Mouse (Mus musculus) limb, embryonic 12.5 days (tissue): ENCODE measurements at regions not wholly inside any gene's neighbourhood (a gene's known extent, or its start where the extent isn't known, plus 50 kb on each side); places are given as distances from the start of the nearest gene placed in this dataset.

Experiments used
- ATAC-seq: fragments of 200-750 bp; cut with Nextera tagmentation; 2 replicates; pipeline ENCODE4 v1.8.0; 2017; ENCODE audit warnings: low read depth, moderate TSS enrichment; ENCODE audit not compliant: insufficient number of reproducible peaks, insufficient read depth, low FRiP score, low TSS enrichment
- H3K27ac ChIP-seq: fragments of 300-500 bp; sonication (generic); 2 replicates; pipeline ENCODE4 v1.5.1; 2016; ENCODE audit warnings: mild to moderate bottlenecking, moderate library complexity
- H3K27me3 ChIP-seq: fragments of 300-500 bp; sonication (generic); 2 replicates; pipeline ENCODE4 v1.6.1; 2016; ENCODE audit warnings: mild to moderate bottlenecking, moderate library complexity
- H3K36me3 ChIP-seq: fragments of 300-500 bp; sonication (generic); 2 replicates; pipeline ENCODE4 v1.6.1; 2016; ENCODE audit warnings: mild to moderate bottlenecking, moderate library complexity
- H3K4me1 ChIP-seq: fragments of 300-500 bp; sonication (generic); replicated peaks from 2 replicates; pipeline ENCODE4 v1.6.1; 2016
- H3K4me2 ChIP-seq: fragments of 300-500 bp; sonication (generic); 2 replicates; pipeline ENCODE4 v1.6.1; 2016; ENCODE audit warnings: mild to moderate bottlenecking, moderate library complexity
- H3K4me3 ChIP-seq: fragments of 300-500 bp; sonication (generic); replicated peaks from 2 replicates; pipeline ENCODE4 v1.5.1; 2016; ENCODE audit warnings: mild to moderate bottlenecking
- H3K9ac ChIP-seq: fragments of 300-500 bp; sonication (generic); replicated peaks from 2 replicates; pipeline ENCODE4 v1.6.1; 2016; ENCODE audit warnings: mild to moderate bottlenecking, moderate library complexity
- H3K9me3 ChIP-seq: fragments of 300-500 bp; sonication (generic); 2 replicates; pipeline ENCODE4 v1.6.1; 2016; ENCODE audit warnings: mild to moderate bottlenecking, moderate library complexity
- WGBS: fragments of 180-500 bp; shearing (Covaris S2); methylation state at CpG from one replicate; pipeline ENCODE4 v1.1.7; 2016; 5-methylcytosine and 5-hydroxymethylcytosine counted together

GRCm38 (mm10) chr1:137418388-137418787 is 458.1 kb upstream of the Nr5a2 start:
- H3K4me1 ChIP-seq: no peaks in the 10 kb centered on the region
- H3K9ac ChIP-seq: no peak overlapping the region
- H3K4me3 ChIP-seq: no peak overlapping the region
- 78% methylated on average over 3 of the region's 3 CpGs for WGBS
- H3K27me3 ChIP-seq: no peaks in the 10 kb centered on the region
- no peak overlapping the region for H3K27ac ChIP-seq
- no peaks in the 10 kb centered on the region for H3K9me3 ChIP-seq
- no peak overlapping the region for H3K4me2 ChIP-seq
- no peak for ATAC-seq
- H3K36me3 ChIP-seq: no peaks in the 10 kb centered on the region

GRCm38 (mm10) chr1:137396736-137397135 is 436.5 kb upstream of the Nr5a2 start:
- no peak overlapping the region for H3K27ac ChIP-seq
- H3K9me3 ChIP-seq: no peaks in the 10 kb centered on the region
- no peak overlapping the region for H3K4me2 ChIP-seq
- no peak overlapping the region for H3K9ac ChIP-seq
- no peak overlapping the region for H3K4me3 ChIP-seq
- ATAC-seq: no peak
- no peaks in the 10 kb centered on the region for H3K4me1 ChIP-seq
- no peaks in the 10 kb centered on the region for H3K36me3 ChIP-seq
- 0 out of 2 replicates have a peak, but pooled peaks cover 2% of the 10 kb centered on the region for H3K27me3 ChIP-seq

GRCm38 (mm10) chr1:137387509-137387908 is 427.3 kb upstream of the Nr5a2 start:
- no peaks in the 10 kb centered on the region for H3K9me3 ChIP-seq
- no peak overlapping the region for H3K27ac ChIP-seq
- H3K4me3 ChIP-seq: no peak overlapping the region
- ATAC-seq: no peak
- no peak overlapping the region for H3K4me2 ChIP-seq
- no peaks in the 10 kb centered on the region for H3K36me3 ChIP-seq
- H3K9ac ChIP-seq: no peak overlapping the region
- H3K4me1 ChIP-seq: peaks cover 11% of the 10 kb centered on the region; the same call in 1 of the 2 replicates
- H3K27me3 ChIP-seq: no peaks in the 10 kb centered on the region
- 73% methylated on average over 4 of the region's 4 CpGs for WGBS

- Histone ChIP-seq H3K4me3 (no peak overlapping the region), H3K4me1 (peaks cover 31% of the 10 kb centered on the region), H3K4me2 (no peak overlapping the region), H3K27me3 (no peaks in the 10 kb centered on the region; the same call in 1 of the 2 replicates), H3K27ac (no peak overlapping the region), H3K9me3 (no peaks in the 10 kb centered on the region), H3K9ac (no peak overlapping the region), H3K36me3 (no peaks in the 10 kb centered on the region)
- no peak for ATAC-seq
- 33% methylated on average over 6 of the region's 6 CpGs for WGBS
Observed at GRCm38 (mm10) chr1:137378072-137378985, 418.1 kb upstream of the Nr5a2 start.

GRCm38 (mm10) chr1:137376685-137377084 is 416.4 kb upstream of the Nr5a2 start:
- no peaks in the 10 kb centered on the region for H3K36me3 ChIP-seq
- WGBS: 22% methylated on average over 10 of the region's 10 CpGs
- 0 out of 2 replicates have a peak, but pooled peaks have one; percentile 28 for ATAC-seq
- H3K27me3 ChIP-seq: no peaks in the 10 kb centered on the region; the same call in 1 of the 2 replicates
- peaks cover 42% of the 10 kb centered on the region for H3K4me1 ChIP-seq
- no peak overlapping the region for H3K9ac ChIP-seq
- peak overlapping the region; percentile 7; the same call in 1 of the 2 replicates for H3K27ac ChIP-seq
- H3K4me2 ChIP-seq: no peak overlapping the region
- no peak overlapping the region for H3K4me3 ChIP-seq
- no peaks in the 10 kb centered on the region for H3K9me3 ChIP-seq

- no peaks in the 10 kb centered on the region for H3K36me3 ChIP-seq
- 76% methylated on average over 4 of the region's 4 CpGs for WGBS
- no peak overlapping the region for H3K4me3 ChIP-seq
- H3K9me3 ChIP-seq: no peaks in the 10 kb centered on the region
- no peak overlapping the region for H3K9ac ChIP-seq
- no peak overlapping the region for H3K4me2 ChIP-seq
- ATAC-seq: no peak
- H3K27me3 ChIP-seq: no peaks in the 10 kb centered on the region; the same call in 1 of the 2 replicates
- H3K27ac ChIP-seq: peak overlapping the region; percentile 69
- H3K4me1 ChIP-seq: peaks cover 44% of the 10 kb centered on the region
Observed at GRCm38 (mm10) chr1:137374641-137375040, 414.4 kb upstream of the Nr5a2 start.

- no peak overlapping the region for H3K9ac ChIP-seq
- WGBS: 23% methylated on average over 15 of the region's 15 CpGs
- H3K36me3 ChIP-seq: no peaks in the 10 kb centered on the region
- H3K27me3 ChIP-seq: no peaks in the 10 kb centered on the region; the same call in 1 of the 2 replicates
- peak; percentile 32; the same call in 1 of the 2 replicates for ATAC-seq
- peak overlapping the region; percentile 69 for H3K27ac ChIP-seq
- no peaks in the 10 kb centered on the region for H3K9me3 ChIP-seq
- no peak overlapping the region for H3K4me2 ChIP-seq
- H3K4me1 ChIP-seq: peaks cover 45% of the 10 kb centered on the region
- no peak overlapping the region for H3K4me3 ChIP-seq
Observed at GRCm38 (mm10) chr1:137373509-137374420, 413.5 kb upstream of the Nr5a2 start.

- peak overlapping the region; percentile 80 for H3K27ac ChIP-seq
Observed at GRCm38 (mm10) chr1:137372236-137372635, 412.0 kb upstream of the Nr5a2 start.

GRCm38 (mm10) chr1:137364396-137364795 is 404.1 kb upstream of the Nr5a2 start:
- ATAC-seq: no peak
- Histone ChIP-seq H3K9me3 (no peaks in the 10 kb centered on the region), H3K9ac (no peak overlapping the region), H3K27ac (no peak overlapping the region), H3K4me1 (0 out of 2 replicates have a peak, but pooled peaks cover 2% of the 10 kb centered on the region), H3K36me3 (no peaks in the 10 kb centered on the region), H3K4me3 (no peak overlapping the region), H3K4me2 (no peak overlapping the region), H3K27me3 (no peaks in the 10 kb centered on the region)

More at GRCm38 (mm10) chr1:137372236-137372635, 412.0 kb upstream of the Nr5a2 start:
- H3K36me3 ChIP-seq: no peaks in the 10 kb centered on the region
- no peak overlapping the region for H3K4me2 ChIP-seq
- H3K9ac ChIP-seq: no peak overlapping the region
- H3K9me3 ChIP-seq: no peaks in the 10 kb centered on the region
- H3K4me1 ChIP-seq: peaks cover 46% of the 10 kb centered on the region
- WGBS: 50% methylated on average over 3 of the region's 3 CpGs
- no peaks in the 10 kb centered on the region; the same call in 1 of the 2 replicates for H3K27me3 ChIP-seq
- ATAC-seq: no peak
- H3K4me3 ChIP-seq: no peak overlapping the region

- no peak overlapping the region for H3K4me2 ChIP-seq
- H3K9me3 ChIP-seq: no peaks in the 10 kb centered on the region
- no peaks in the 10 kb centered on the region for H3K27me3 ChIP-seq
- WGBS: 97% methylated on average over 2 of the region's 2 CpGs
- ATAC-seq: no peak
- H3K4me1 ChIP-seq: 0 out of 2 replicates have a peak, but pooled peaks cover 2% of the 10 kb centered on the region
- no peak overlapping the region for H3K9ac ChIP-seq
- no peaks in the 10 kb centered on the region for H3K36me3 ChIP-seq
- H3K27ac ChIP-seq: no peak overlapping the region
- H3K4me3 ChIP-seq: no peak overlapping the region
Observed at GRCm38 (mm10) chr1:137363969-137364368, 403.7 kb upstream of the Nr5a2 start.

- H3K4me2 ChIP-seq: no peak overlapping the region
- 71% methylated on average over 1 of the region's 1 CpGs for WGBS
- no peaks in the 10 kb centered on the region for H3K36me3 ChIP-seq
- no peaks in the 10 kb centered on the region for H3K9me3 ChIP-seq
- H3K9ac ChIP-seq: no peak overlapping the region
- ATAC-seq: no peak
- H3K27ac ChIP-seq: no peak overlapping the region
- no peaks in the 10 kb centered on the region for H3K27me3 ChIP-seq
- H3K4me3 ChIP-seq: no peak overlapping the region
- no peaks in the 10 kb centered on the region for H3K4me1 ChIP-seq
Observed at GRCm38 (mm10) chr1:137363561-137363960, 403.3 kb upstream of the Nr5a2 start.
